Mouse (Mus musculus): ENCODE data around the gene Ltbp1.

- TF ChIP-seq CTCF (IDR thresholded peaks at IDR 0.05; ENCODE audit: extremely low read depth, insufficient read depth, insufficient read length, insufficient replicate concordance) (no peak), POLR2A (IDR thresholded peaks at IDR 0.05; ENCODE audit: low read depth, low read length) (no peak)
These were observed 411.5 kb downstream of the Ltbp1 start for GRCm38 (mm10) chr17:75416861-75417260.

Data from spleen, adult 2 months (tissue).